9 mouse cellular contexts compared by ENCODE assay signal in genomic region chr19:42315914-42316313, GRCm38 (mm10).
DNase-seq lines count a peak whose midpoint lies in the region; ATAC-seq and TF ChIP-seq lines count a peak whose summit lies in the region.
"Had no signal": no experiment of that assay in that cellular context is flagged by ENCODE, and none has a peak within 500 bp of the region (broad histone marks: within the 10 kb centered on the region; RNA-seq: fewer than 3 reads in every experiment).

No protein-coding gene starts in this region.

- no peak overlapping the region for H3K9ac ChIP-seq in forebrain, embryonic 12.5 days
- no peak overlapping the region for H3K9ac ChIP-seq in lung, postnatal 0 days (replicated peaks; ENCODE audit: low read depth)
- H3K9ac ChIP-seq: limb, embryonic 15.5 days had no signal

- H3K27ac ChIP-seq in forebrain, embryonic 12.5 days, result no peak overlapping the region
- H3K27ac ChIP-seq in lung, postnatal 0 days (ENCODE audit: low read length), result no peak overlapping the region
- H3K27ac ChIP-seq: limb, embryonic 15.5 days had no signal

- peak; percentile 93 for TF ChIP-seq CTCF in lung, postnatal 0 days (IDR thresholded peaks at IDR 0.05)

- no peak overlapping the region for H3K4me2 ChIP-seq in forebrain, embryonic 12.5 days
- H3K4me2 ChIP-seq in lung, postnatal 0 days (replicated peaks; ENCODE audit: low read depth, low read length), result no peak overlapping the region
- H3K4me2 ChIP-seq: limb, embryonic 15.5 days had no signal

- no peak overlapping the region for H3K4me3 ChIP-seq in forebrain, embryonic 12.5 days (replicated peaks)
- no peak overlapping the region for H3K4me3 ChIP-seq in lung, postnatal 0 days (ENCODE audit: low read depth, low read length)
- H3K4me3 ChIP-seq: limb, embryonic 15.5 days had no signal

- H3K27me3 ChIP-seq in forebrain, embryonic 12.5 days, result peaks cover 30% of the 10 kb centered on the region; the same call in 1 of the 2 replicates
- H3K27me3 ChIP-seq in lung, postnatal 0 days (replicated peaks; ENCODE audit: insufficient read depth, low read length), result no peaks in the 10 kb centered on the region

- intact Hi-C loops in heart, postnatal 36 days (cut with DNase I), result loop anchor here (2.0 to 5.0 kb wide), 4 partner anchors 111 to 426 kb away; no protein-coding TSS in a partner anchor

- no peaks in the 10 kb centered on the region for H3K36me3 ChIP-seq in forebrain, embryonic 12.5 days (replicated peaks)
- H3K36me3 ChIP-seq in lung, postnatal 0 days (ENCODE audit: insufficient read depth, low read length), result no peaks in the 10 kb centered on the region
- H3K36me3 ChIP-seq: limb, embryonic 15.5 days had no signal

- WGBS in forebrain, embryonic 12.5 days, result 0% methylated on average over 1 of the region's 1 CpGs
- 0% methylated on average over 1 of the region's 1 CpGs for WGBS in lung, postnatal 0 days

- peak; percentile 93 for DNase-seq in ES-CJ7 (ENCODE audit: low read depth, low spot score)
- peak; percentile 53 for DNase-seq in c-Kit-positive CD71-negative TER-119-negative erythroid progenitor cells, embryonic 14.5 days (ENCODE audit: low read depth)
- peak; percentile 58 to 74 for DNase-seq in heart, postnatal 36 days
- DNase-seq in layer of hippocampus, adult 18-20 months (ENCODE audit: low spot score in 2 of 2), result peak; percentile 86 to 96
- DNase-seq in lung, postnatal 0 days (ENCODE audit: low spot score), result peak; percentile 74
- DNase-seq in retina, embryonic 14.5 days (ENCODE audit: low spot score), result peak; percentile 93
- peak; percentile 81 for DNase-seq in thymus, postnatal 4 days

- no peaks in the 10 kb centered on the region for H3K9me3 ChIP-seq in forebrain, embryonic 12.5 days
- no peaks in the 10 kb centered on the region for H3K9me3 ChIP-seq in lung, postnatal 0 days (ENCODE audit: low read length)
- H3K9me3 ChIP-seq: limb, embryonic 15.5 days had no signal

- peaks cover 46% of the 10 kb centered on the region for H3K4me1 ChIP-seq in forebrain, embryonic 12.5 days
- no peaks in the 10 kb centered on the region for H3K4me1 ChIP-seq in lung, postnatal 0 days (ENCODE audit: insufficient read depth, low read depth, low read length)

- no peak for TF ChIP-seq EP300 in lung, postnatal 0 days (IDR thresholded peaks at IDR 0.05)

- peak; percentile 83 for ATAC-seq in forebrain, embryonic 12.5 days (ENCODE audit: low FRiP score)
- peak; percentile 59 for ATAC-seq in lung, postnatal 0 days
